In the genomic region with DNA sequence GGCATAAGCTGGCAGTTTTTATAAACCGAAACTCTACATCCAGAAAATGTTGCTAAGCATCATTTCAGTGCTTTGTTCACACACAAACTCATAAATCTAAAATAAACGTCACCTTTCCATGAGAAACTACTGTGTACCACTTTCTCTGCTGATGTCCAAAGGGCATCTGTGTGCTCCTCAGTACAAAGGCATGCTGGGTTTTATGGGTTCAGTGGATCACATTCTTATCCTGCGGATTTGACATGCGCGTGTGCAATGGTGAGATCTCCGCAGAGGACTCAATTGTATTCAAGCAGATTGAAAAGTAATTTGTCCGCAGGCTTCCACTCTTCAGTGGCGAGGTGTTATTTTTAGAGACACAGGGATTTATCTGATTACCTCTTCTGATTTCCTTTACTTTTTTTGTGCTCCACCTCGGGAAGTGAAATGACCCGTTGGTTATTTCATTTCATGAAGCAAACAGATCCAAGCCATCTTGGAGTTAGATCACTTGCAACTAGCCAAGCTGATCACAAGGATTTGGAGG, we compare ENCODE assay signal across 29 mouse cellular contexts. TPM values are rescaled to one million over a fixed set of nuclear protein-coding genes. Genes with fewer than 3 reads are reported as not detected.
A peak's percentile ranks its signal among the peaks of the same experiment; 100 is the strongest.
DNase-seq lines count a peak whose midpoint lies in the region; ATAC-seq and TF ChIP-seq lines count a peak whose summit lies in the region.
"Had no signal": no experiment of that assay in that cellular context is flagged by ENCODE, and none has a peak within 500 bp of the region (broad histone marks: within the 10 kb centered on the region; RNA-seq: fewer than 3 reads in every experiment).

No protein-coding gene starts in this region.

- H3K4me1 ChIP-seq in kidney, postnatal 0 days (replicated peaks; ENCODE audit: insufficient read depth, low read length): peaks cover 24% of the 10 kb centered on the region
- H3K4me1 ChIP-seq in kidney, embryonic 15.5 days: peaks cover 36% of the 10 kb centered on the region
- H3K4me1 ChIP-seq: forebrain, embryonic 15.5 days had no signal

- H3K9me3 ChIP-seq in kidney, postnatal 0 days (replicated peaks; ENCODE audit: low read length): no peaks in the 10 kb centered on the region
- no peaks in the 10 kb centered on the region for H3K9me3 ChIP-seq in kidney, embryonic 15.5 days (replicated peaks)
- H3K9me3 ChIP-seq: embryonic facial prominence, embryonic 10.5 days; embryonic facial prominence, embryonic 13.5 days; forebrain, embryonic 12.5 days; forebrain, embryonic 15.5 days; heart, embryonic 13.5 days had no signal

- H3K9ac ChIP-seq in kidney, postnatal 0 days (ENCODE audit: low read depth, low read length): no peak overlapping the region
- no peak overlapping the region for H3K9ac ChIP-seq in kidney, embryonic 15.5 days
- H3K9ac ChIP-seq: embryonic facial prominence, embryonic 13.5 days; forebrain, embryonic 12.5 days; forebrain, embryonic 15.5 days; heart, embryonic 13.5 days; hindbrain, embryonic 14.5 days had no signal

- H3K36me3 ChIP-seq in kidney, postnatal 0 days (ENCODE audit: insufficient read depth, low read length): 0 out of 2 replicates have a peak, but pooled peaks cover 8% of the 10 kb centered on the region
- peaks cover 6% of the 10 kb centered on the region for H3K36me3 ChIP-seq in kidney, embryonic 15.5 days
- H3K36me3 ChIP-seq: embryonic facial prominence, embryonic 10.5 days; embryonic facial prominence, embryonic 13.5 days; forebrain, embryonic 12.5 days; forebrain, embryonic 15.5 days; G1E; heart, embryonic 13.5 days had no signal

- no peak overlapping the region for H3K4me2 ChIP-seq in kidney, postnatal 0 days (ENCODE audit: low read length)
- H3K4me2 ChIP-seq in kidney, embryonic 15.5 days: no peak overlapping the region
- H3K4me2 ChIP-seq: embryonic facial prominence, embryonic 13.5 days; forebrain, embryonic 12.5 days; forebrain, embryonic 15.5 days; heart, embryonic 13.5 days; hindbrain, embryonic 14.5 days had no signal

- H3K27me3 ChIP-seq in kidney, postnatal 0 days (ENCODE audit: insufficient read depth, low read length): no peaks in the 10 kb centered on the region
- no peaks in the 10 kb centered on the region for H3K27me3 ChIP-seq in kidney, embryonic 15.5 days
- H3K27me3 ChIP-seq: CH12.LX; embryonic facial prominence, embryonic 13.5 days; forebrain, embryonic 15.5 days; Patski had no signal

- no peak for TF ChIP-seq CTCF in kidney, postnatal 0 days (IDR thresholded peaks at IDR 0.05; ENCODE audit: low read depth)

- intact Hi-C loops in heart, postnatal 14 days (cut with DNase I): no loop called here

- peak; percentile 96 for DNase-seq in heart, adult 11 months
- DNase-seq in heart, postnatal 14 days: no peak
- peak; percentile 55 to 75 for DNase-seq in heart, adult 9 months (ENCODE audit: low spot score in 2 of 2)
- no peak for DNase-seq in heart, postnatal 4 days
- DNase-seq in kidney, postnatal 0 days (ENCODE audit: low spot score): no peak
- DNase-seq in spleen, postnatal 14 days (ENCODE audit: low spot score in 2 of 2): no peak
- DNase-seq: adrenal gland, postnatal 10 days; adrenal gland, postnatal 36 days; B cell, adult 2 months; cerebellum, adult 11-12 months; cerebellum, adult 8-10 months; cerebellum, postnatal 10 days; cerebellum, postnatal 36 days; embryo, embryonic 11 days; gastrocnemius, postnatal 10 days; heart, postnatal 36 days had no signal

- 75% methylated on average over 10 of the region's 10 CpGs for WGBS in kidney, postnatal 0 days
- 80% methylated on average over 10 of the region's 10 CpGs for WGBS in kidney, embryonic 15.5 days

- no peak for ATAC-seq in kidney, postnatal 0 days (replicated peaks; ENCODE audit: low FRiP score, low read depth)
- no peak for ATAC-seq in kidney, embryonic 15.5 days (replicated peaks; ENCODE audit: low FRiP score)
- ATAC-seq: forebrain, embryonic 15.5 days; inflammation-experienced regulatory T-cells, adult 6 months; intestine, embryonic 16.5 days had no signal

- no peak overlapping the region for H3K4me3 ChIP-seq in kidney, postnatal 0 days (replicated peaks; ENCODE audit: low read depth, low read length)
- H3K4me3 ChIP-seq in kidney, embryonic 15.5 days (replicated peaks): no peak overlapping the region
- H3K4me3 ChIP-seq: embryonic facial prominence, embryonic 10.5 days; embryonic facial prominence, embryonic 13.5 days; erythroblast, embryonic 14.5 days; forebrain, embryonic 12.5 days; forebrain, embryonic 15.5 days; heart, embryonic 13.5 days had no signal

- 0 out of 2 replicates have a peak overlapping the region, but pooled peaks have one; percentile 50 for H3K27ac ChIP-seq in kidney, postnatal 0 days
- H3K27ac ChIP-seq in kidney, embryonic 15.5 days: no peak overlapping the region
- H3K27ac ChIP-seq: embryonic facial prominence, embryonic 10.5 days; embryonic facial prominence, embryonic 13.5 days; forebrain, embryonic 12.5 days; forebrain, embryonic 15.5 days; heart, embryonic 13.5 days; hindbrain, embryonic 14.5 days had no signal

RNA-seq across cellular contexts. Expression of gene Igfbp7, which starts 14.7 kb away (rescaled TPM):
- total RNA-seq in heart, postnatal 14 days (2021): 100 to 1,000 TPM; 437 to 440 TPM
- 100 to 1,000 TPM; 210 to 250 TPM for total RNA-seq in heart, postnatal 4 days (2021)
- 1,308 and 1,398 TPM in 2 replicates for polyA plus RNA-seq in kidney, postnatal 0 days (2015; fragmentation: Nextera tagmentation; extraction: Ambion mirVana)
- polyA plus RNA-seq in kidney, embryonic 15.5 days (2015; fragmentation: Nextera tagmentation; extraction: Ambion mirVana): 343 and 354 TPM in 2 replicates
- total RNA-seq: G1E had no signal
- polyA plus RNA-seq: G1E had no signal

Comparison
In these comparisons a context has a peak if more than half of its experiments do, and no peak if none do; other contexts are left out.
1. DNase-seq: peak in heart, adult 11 months (single experiment) and heart, adult 9 months (2 of 2); none in heart, postnatal 14 days (0 of 2), heart, postnatal 4 days (single experiment), kidney, postnatal 0 days (single experiment) and spleen, postnatal 14 days (0 of 2).